Mouse (Mus musculus): ENCODE data around the gene Hmgn1. TPM values are rescaled to one million over a fixed set of nuclear protein-coding genes. Genes with fewer than 3 reads are reported as not detected.
"Not testable (repeated sequence)": the region's sequence is repeated elsewhere in the genome, so short reads cannot be mapped to it uniquely, and the experiment has no call there.

Hmgn1 gene
- polyA plus RNA-seq, 1 experiment from 2014 or later: 536 TPM

DNA sequence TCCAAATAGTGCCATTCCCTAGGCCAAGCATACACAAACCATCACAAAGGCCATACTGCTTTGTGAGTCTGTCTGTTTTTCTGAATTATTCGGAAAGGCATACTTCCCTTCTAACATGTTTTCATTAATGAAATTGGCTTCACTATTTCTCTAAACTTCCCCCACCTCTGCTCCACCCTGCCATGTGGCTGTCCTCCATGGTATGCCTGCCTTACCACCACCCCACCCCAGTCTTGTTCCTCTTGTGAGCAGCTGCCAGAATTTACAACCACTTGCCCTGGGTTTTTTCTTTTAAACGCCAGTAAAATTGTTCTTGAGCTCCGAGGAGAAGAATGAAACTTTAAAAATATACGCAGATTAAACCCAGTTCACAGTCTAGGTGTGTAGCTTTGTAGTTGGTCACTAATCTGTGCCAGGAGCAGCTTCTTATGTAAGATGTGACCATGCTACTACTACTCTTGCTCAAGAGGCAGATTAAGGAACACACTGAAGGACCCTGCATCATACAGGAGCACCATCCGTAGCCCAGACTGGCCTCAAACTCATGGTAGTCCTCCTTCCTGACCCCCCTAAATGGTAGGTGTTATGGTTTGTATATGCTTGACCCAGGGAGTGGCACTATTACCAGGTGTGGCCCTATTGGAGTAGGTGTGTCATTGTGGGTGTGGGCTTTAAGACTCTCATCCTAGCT lies 16.7 kb downstream of the Hmgn1 start:
- DNase-seq (ENCODE audit: low spot score) (no peak), ATAC-seq (no peak)
- H3K4me3 ChIP-seq (ENCODE audit: low read depth, low read length): no peak overlapping the region
- H3K9ac ChIP-seq (ENCODE audit: low read length): no peak overlapping the region
- no peaks in the 10 kb centered on the region for H3K9me3 ChIP-seq (replicated peaks; ENCODE audit: control insufficient read depth, low read length)
- no peaks in the 10 kb centered on the region for H3K27me3 ChIP-seq (replicated peaks; ENCODE audit: control insufficient read depth, insufficient read depth, low read length)
- no peaks in the 10 kb centered on the region for H3K4me1 ChIP-seq (ENCODE audit: control insufficient read depth, insufficient read depth, low read length)
- H3K36me3 ChIP-seq (ENCODE audit: control insufficient read depth, insufficient read depth, low read length): no peaks in the 10 kb centered on the region
- H3K27ac ChIP-seq (ENCODE audit: low read depth, low read length): no peak overlapping the region
- no peak overlapping the region for H3K4me2 ChIP-seq (ENCODE audit: low read length)
- WGBS: 86% methylated on average over 5 of the region's 5 CpGs

DNA sequence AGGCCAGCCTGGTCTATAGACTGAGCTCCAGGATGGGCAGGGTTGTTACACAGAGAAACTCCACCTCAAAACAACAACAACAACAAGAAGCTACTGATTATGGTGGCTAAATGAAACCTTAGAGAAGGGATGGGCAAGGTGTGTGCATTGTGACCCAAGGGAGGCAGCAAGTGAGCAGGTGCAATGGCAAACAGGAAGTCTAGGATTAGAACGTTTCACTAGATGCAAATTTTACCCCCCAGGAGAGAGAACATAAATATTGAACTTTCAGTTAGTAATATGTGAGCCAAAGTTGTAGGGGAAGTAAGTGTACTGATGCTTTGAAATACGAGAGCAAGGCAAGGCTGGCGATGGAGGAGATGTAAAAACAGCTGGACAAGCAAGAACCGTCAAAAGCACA lies 17.9 kb downstream of the Hmgn1 start:
- no peaks in the 10 kb centered on the region for H3K4me1 ChIP-seq (ENCODE audit: control insufficient read depth, insufficient read depth, low read length)
- ATAC-seq: no peak
- WGBS: 75% methylated on average over 4 of the region's 4 CpGs

DNA sequence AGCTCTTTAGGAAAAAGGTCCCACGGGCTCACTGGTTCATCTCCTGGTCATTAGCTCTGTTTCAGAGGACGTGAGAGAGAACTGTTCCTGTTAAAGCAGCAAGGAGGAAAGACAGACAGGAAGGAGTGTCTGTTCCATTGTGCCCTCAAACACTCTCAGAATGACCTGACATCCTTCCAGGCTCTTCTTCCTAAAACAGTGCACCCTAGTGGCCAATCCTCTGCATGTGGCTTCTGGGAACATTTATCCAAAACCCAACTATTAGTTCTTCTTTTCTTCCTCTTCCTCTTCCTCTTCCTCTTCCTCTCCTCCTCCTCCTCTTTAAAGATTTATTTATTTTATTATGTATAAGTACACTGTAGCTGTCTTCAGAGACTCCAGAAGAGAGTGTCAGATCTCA lies 24.5 kb downstream of the Hmgn1 start:
- Histone ChIP-seq H3K9ac (ENCODE audit: low read length) (no peak overlapping the region), H3K4me1 (ENCODE audit: control insufficient read depth, insufficient read depth, low read length) (no peaks in the 10 kb centered on the region), H3K4me2 (ENCODE audit: low read length) (no peak overlapping the region), H3K9me3 (replicated peaks; ENCODE audit: control insufficient read depth, low read length) (no peaks in the 10 kb centered on the region), H3K27me3 (replicated peaks; ENCODE audit: control insufficient read depth, insufficient read depth, low read length) (no peaks in the 10 kb centered on the region), H3K27ac (ENCODE audit: low read depth, low read length) (no peak overlapping the region), H3K36me3 (ENCODE audit: control insufficient read depth, insufficient read depth, low read length) (no peaks in the 10 kb centered on the region), H3K4me3 (ENCODE audit: low read depth, low read length) (no peak overlapping the region)
- no peak for ATAC-seq
- peak; percentile 35 for DNase-seq (ENCODE audit: low spot score)
- WGBS: 37% methylated on average over 2 of the region's 2 CpGs

More for the DNA sequence above, 17.9 kb downstream of the Hmgn1 start:
- no peaks in the 10 kb centered on the region for H3K36me3 ChIP-seq (ENCODE audit: control insufficient read depth, insufficient read depth, low read length)
- H3K4me3 ChIP-seq (ENCODE audit: low read depth, low read length): no peak overlapping the region
- H3K9ac ChIP-seq (ENCODE audit: low read length): no peak overlapping the region
- H3K4me2 ChIP-seq (ENCODE audit: low read length): no peak overlapping the region
- no peak overlapping the region for H3K27ac ChIP-seq (ENCODE audit: low read depth, low read length)
- no peak for DNase-seq (ENCODE audit: low spot score)
- H3K27me3 ChIP-seq (replicated peaks; ENCODE audit: control insufficient read depth, insufficient read depth, low read length): no peaks in the 10 kb centered on the region
- H3K9me3 ChIP-seq (replicated peaks; ENCODE audit: control insufficient read depth, low read length): no peaks in the 10 kb centered on the region

DNA sequence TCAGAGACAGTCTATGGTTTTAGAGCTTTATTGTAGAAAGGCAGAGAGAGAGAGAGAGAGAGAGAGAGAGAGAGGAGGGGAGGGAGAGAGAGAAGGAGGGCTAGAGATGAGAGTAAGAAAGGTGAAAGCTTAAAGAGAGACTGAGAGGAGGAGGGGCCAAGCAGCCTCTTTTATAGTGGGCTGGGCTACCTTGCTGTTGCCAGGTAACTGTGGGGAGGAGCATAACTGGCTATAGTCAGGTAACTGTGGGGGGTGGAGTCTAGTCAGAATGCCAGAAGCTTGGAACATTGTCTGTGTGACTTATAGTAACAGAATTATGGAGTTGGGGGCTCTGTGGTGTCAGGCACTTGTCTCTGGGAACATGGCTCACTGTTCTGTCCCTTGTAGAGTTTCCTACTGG lies 29.7 kb downstream of the Hmgn1 start:
- H3K36me3 ChIP-seq (ENCODE audit: control insufficient read depth, insufficient read depth, low read length); H3K9me3 ChIP-seq (replicated peaks; ENCODE audit: control insufficient read depth, low read length); H3K4me1 ChIP-seq (ENCODE audit: control insufficient read depth, insufficient read depth, low read length); H3K27ac ChIP-seq (ENCODE audit: low read depth, low read length); ATAC-seq; H3K9ac ChIP-seq (ENCODE audit: low read length); H3K4me3 ChIP-seq (ENCODE audit: low read depth, low read length); H3K27me3 ChIP-seq (replicated peaks; ENCODE audit: control insufficient read depth, insufficient read depth, low read length); DNase-seq (ENCODE audit: low spot score); H3K4me2 ChIP-seq (ENCODE audit: low read length): not testable (repeated sequence)

- Histone ChIP-seq H3K4me3 (ENCODE audit: low read depth, low read length) (no peak overlapping the region), H3K4me2 (ENCODE audit: low read length) (no peak overlapping the region), H3K27ac (ENCODE audit: low read depth, low read length) (no peak overlapping the region), H3K4me1 (ENCODE audit: control insufficient read depth, insufficient read depth, low read length) (no peaks in the 10 kb centered on the region), H3K27me3 (replicated peaks; ENCODE audit: control insufficient read depth, insufficient read depth, low read length) (no peaks in the 10 kb centered on the region), H3K9ac (ENCODE audit: low read length) (no peak overlapping the region), H3K36me3 (ENCODE audit: control insufficient read depth, insufficient read depth, low read length) (no peaks in the 10 kb centered on the region), H3K9me3 (replicated peaks; ENCODE audit: control insufficient read depth, low read length) (no peaks in the 10 kb centered on the region)
- 86% methylated on average over 5 of the region's 5 CpGs for WGBS
- DNase-seq (ENCODE audit: low spot score) (no peak), ATAC-seq (no peak)
Measured at GRCm38 (mm10) chr16:96095966-96096365, 31.6 kb downstream of the Hmgn1 start.

DNA sequence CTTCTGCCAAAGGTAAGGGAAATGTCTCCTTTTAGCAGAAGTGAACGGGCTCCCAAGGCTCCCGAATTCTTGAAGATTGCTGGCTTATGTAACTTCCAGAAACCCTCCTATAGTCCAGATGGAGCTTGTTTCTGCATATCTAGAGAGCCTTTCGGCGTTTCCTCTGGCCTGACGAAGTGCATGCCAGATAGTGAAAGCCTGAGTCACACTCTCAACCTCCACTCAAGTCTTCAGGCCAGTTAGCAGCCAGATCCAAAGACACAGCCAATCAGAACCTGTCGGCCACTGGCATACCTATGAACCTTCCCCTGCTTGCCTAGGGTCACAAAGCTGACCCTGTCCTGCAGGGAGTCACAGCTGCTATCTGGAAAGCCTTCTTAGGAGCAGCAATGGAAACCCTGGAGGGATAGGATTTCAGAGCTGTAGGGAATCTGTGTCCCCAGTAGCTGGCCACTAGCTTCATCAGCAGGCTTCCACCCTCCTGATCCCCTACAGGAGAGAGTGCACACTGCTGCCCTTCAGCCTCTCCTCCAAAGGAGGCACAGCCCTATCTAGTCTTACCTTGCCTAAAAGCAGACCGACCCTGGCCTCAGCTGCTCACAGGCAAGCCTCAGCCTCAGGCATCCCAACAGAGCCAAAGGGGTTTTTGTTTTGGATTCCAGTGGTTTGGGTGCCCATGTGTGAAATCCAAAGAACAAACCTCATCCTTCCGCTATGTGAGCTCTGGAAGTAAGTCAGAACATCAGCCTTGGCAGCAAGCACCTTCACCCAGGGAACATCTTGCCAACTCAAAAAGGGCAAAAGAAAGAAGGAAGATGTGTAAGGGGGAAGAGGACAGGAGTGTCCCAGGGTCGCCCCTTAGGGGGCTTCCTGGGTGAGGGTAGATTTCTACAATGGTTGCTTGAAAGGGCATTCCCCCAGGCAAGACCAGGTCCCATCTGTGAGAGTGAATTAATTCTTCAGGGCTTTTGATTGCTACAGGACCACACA lies 35.7 kb downstream of the Hmgn1 start:
- Histone ChIP-seq H3K27me3 (replicated peaks; ENCODE audit: control insufficient read depth, insufficient read depth, low read length) (no peaks in the 10 kb centered on the region), H3K4me1 (ENCODE audit: control insufficient read depth, insufficient read depth, low read length) (no peaks in the 10 kb centered on the region), H3K4me2 (ENCODE audit: low read length) (no peak overlapping the region), H3K4me3 (ENCODE audit: low read depth, low read length) (no peak overlapping the region), H3K36me3 (ENCODE audit: control insufficient read depth, insufficient read depth, low read length) (no peaks in the 10 kb centered on the region), H3K27ac (ENCODE audit: low read depth, low read length) (no peak overlapping the region), H3K9ac (ENCODE audit: low read length) (no peak overlapping the region), H3K9me3 (replicated peaks; ENCODE audit: control insufficient read depth, low read length) (no peaks in the 10 kb centered on the region)
- no peak for DNase-seq (ENCODE audit: low spot score)
- WGBS: 72% methylated on average over 9 of the region's 9 CpGs
- ATAC-seq: no peak

DNA sequence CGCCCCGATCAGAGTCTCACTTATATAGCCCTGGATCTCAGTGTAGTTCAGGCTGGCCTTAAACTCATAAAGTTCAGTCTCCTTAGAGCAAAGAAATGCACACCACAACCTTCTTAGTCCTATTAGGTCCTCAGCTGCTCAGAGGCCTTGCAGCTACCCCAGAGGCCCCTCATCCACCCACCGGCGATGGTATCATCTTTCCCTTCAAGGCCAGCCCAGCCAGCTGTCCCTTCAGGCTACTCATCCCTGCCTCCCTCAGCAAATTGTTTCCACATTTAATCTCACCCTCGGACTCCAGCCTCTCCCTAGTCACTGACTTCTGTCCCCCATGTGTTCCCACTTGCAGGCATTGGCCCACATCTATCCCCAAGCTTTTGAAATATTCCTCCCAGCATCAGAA lies 39.4 kb downstream of the Hmgn1 start:
- Histone ChIP-seq H3K4me3 (ENCODE audit: low read depth, low read length) (no peak overlapping the region), H3K9me3 (replicated peaks; ENCODE audit: control insufficient read depth, low read length) (no peaks in the 10 kb centered on the region), H3K27ac (ENCODE audit: low read depth, low read length) (no peak overlapping the region), H3K27me3 (replicated peaks; ENCODE audit: control insufficient read depth, insufficient read depth, low read length) (no peaks in the 10 kb centered on the region), H3K4me1 (ENCODE audit: control insufficient read depth, insufficient read depth, low read length) (no peaks in the 10 kb centered on the region), H3K36me3 (ENCODE audit: control insufficient read depth, insufficient read depth, low read length) (no peaks in the 10 kb centered on the region), H3K9ac (ENCODE audit: low read length) (no peak overlapping the region), H3K4me2 (ENCODE audit: low read length) (no peak overlapping the region)
- no peak for ATAC-seq
- no peak for DNase-seq (ENCODE audit: low spot score)
- 85% methylated on average over 5 of the region's 5 CpGs for WGBS

GRCm38 (mm10) chr16:96087436-96087835 lies 40.1 kb downstream of the Hmgn1 start:
- H3K4me2 ChIP-seq (ENCODE audit: low read length): no peak overlapping the region
- 79% methylated on average over 4 of the region's 4 CpGs for WGBS
- no peak for ATAC-seq
- H3K4me1 ChIP-seq (ENCODE audit: control insufficient read depth, insufficient read depth, low read length): no peaks in the 10 kb centered on the region
- no peak overlapping the region for H3K9ac ChIP-seq (ENCODE audit: low read length)
- H3K36me3 ChIP-seq (ENCODE audit: control insufficient read depth, insufficient read depth, low read length): no peaks in the 10 kb centered on the region
- H3K27me3 ChIP-seq (replicated peaks; ENCODE audit: control insufficient read depth, insufficient read depth, low read length): no peaks in the 10 kb centered on the region
- H3K27ac ChIP-seq (ENCODE audit: low read depth, low read length): no peak overlapping the region
- H3K9me3 ChIP-seq (replicated peaks; ENCODE audit: control insufficient read depth, low read length): no peaks in the 10 kb centered on the region
- DNase-seq (ENCODE audit: low spot score): no peak
- no peak overlapping the region for H3K4me3 ChIP-seq (ENCODE audit: low read depth, low read length)

GRCm38 (mm10) chr16:96087001-96087400 lies 40.5 kb downstream of the Hmgn1 start:
- DNase-seq (ENCODE audit: low spot score) (no peak), ATAC-seq (no peak)
- no peak overlapping the region for H3K4me2 ChIP-seq (ENCODE audit: low read length)
- H3K9ac ChIP-seq (ENCODE audit: low read length): no peak overlapping the region
- 81% methylated on average over 12 of the region's 12 CpGs for WGBS
- H3K36me3 ChIP-seq (ENCODE audit: control insufficient read depth, insufficient read depth, low read length): no peaks in the 10 kb centered on the region
- H3K4me3 ChIP-seq (ENCODE audit: low read depth, low read length): no peak overlapping the region
- no peak overlapping the region for H3K27ac ChIP-seq (ENCODE audit: low read depth, low read length)
- no peaks in the 10 kb centered on the region for H3K4me1 ChIP-seq (ENCODE audit: control insufficient read depth, insufficient read depth, low read length)
- no peaks in the 10 kb centered on the region for H3K9me3 ChIP-seq (replicated peaks; ENCODE audit: control insufficient read depth, low read length)
- no peaks in the 10 kb centered on the region for H3K27me3 ChIP-seq (replicated peaks; ENCODE audit: control insufficient read depth, insufficient read depth, low read length)

All from forebrain, embryonic 14.5 days (tissue).